Mouse (Mus musculus) kidney, embryonic 16.5 days (tissue): Measurements from ENCODE around the gene Fam120a. TPM values are rescaled to one million over a fixed set of nuclear protein-coding genes. Genes with fewer than 3 reads are reported as not detected.
A peak's percentile ranks its signal among the peaks of the same experiment; 100 is the strongest.

ENCODE experiments used
- ATAC-seq: fragments of 200-750 bp; cut with Nextera tagmentation; 2 replicates; pipeline ENCODE4 v1.8.0; 2017; ENCODE audit warnings: moderate TSS enrichment; ENCODE audit not compliant: low FRiP score, low TSS enrichment
- H3K27ac ChIP-seq: fragments of 300-500 bp; sonication (generic); 2 replicates; pipeline ENCODE4 v1.5.1; 2014; ENCODE audit warnings: low read length
- H3K27me3 ChIP-seq: fragments of 300-500 bp; sonication (generic); 2 replicates; pipeline ENCODE4 v1.6.1; 2014; ENCODE audit warnings: low read length, control low read depth, mixed read lengths; ENCODE audit not compliant: insufficient read depth
- H3K36me3 ChIP-seq: fragments of 300-500 bp; sonication (generic); 2 replicates; pipeline ENCODE4 v1.6.1; 2014; ENCODE audit warnings: low read length, control low read depth, mixed read lengths; ENCODE audit not compliant: insufficient read depth
- H3K4me1 ChIP-seq: fragments of 300-500 bp; sonication (generic); 2 replicates; pipeline ENCODE4 v1.6.1; 2014; ENCODE audit warnings: low read length, control low read depth, mixed read lengths; ENCODE audit not compliant: insufficient read depth
- H3K4me2 ChIP-seq: fragments of 300-500 bp; sonication (generic); replicated peaks from 2 replicates; pipeline ENCODE4 v1.6.1; 2014; ENCODE audit warnings: low read depth, low read length
- H3K4me3 ChIP-seq: fragments of 300-500 bp; sonication (generic); 2 replicates; pipeline ENCODE4 v1.5.1; 2014; ENCODE audit warnings: mild to moderate bottlenecking, low read length
- H3K9ac ChIP-seq: fragments of 300-500 bp; sonication (generic); replicated peaks from 2 replicates; pipeline ENCODE4 v1.6.1; 2014; ENCODE audit warnings: low read length
- H3K9me3 ChIP-seq: fragments of 300-500 bp; sonication (generic); 2 replicates; pipeline ENCODE4 v1.6.1; 2016; ENCODE audit warnings: low read length, control low read depth
- WGBS: fragments of 180-500 bp; shearing (Covaris S2); extraction: QIAGEN DNeasy Blood & Tissue Kit; methylation state at CpG from one replicate; pipeline ENCODE4 v1.1.7; 2014; 5-methylcytosine and 5-hydroxymethylcytosine counted together
- polyA plus RNA-seq: library from polyadenylated mRNA; unstranded; fragments of >200 nt; fragmentation: Nextera tagmentation; extraction: Ambion mirVana; gene quantifications from 2 replicates; pipeline ENCODE4 v1.2.1, GENCODE M21; 2015

Fam120a gene
- polyA plus RNA-seq, 1 experiment from 2014 or later = 23.2 TPM

DNA sequence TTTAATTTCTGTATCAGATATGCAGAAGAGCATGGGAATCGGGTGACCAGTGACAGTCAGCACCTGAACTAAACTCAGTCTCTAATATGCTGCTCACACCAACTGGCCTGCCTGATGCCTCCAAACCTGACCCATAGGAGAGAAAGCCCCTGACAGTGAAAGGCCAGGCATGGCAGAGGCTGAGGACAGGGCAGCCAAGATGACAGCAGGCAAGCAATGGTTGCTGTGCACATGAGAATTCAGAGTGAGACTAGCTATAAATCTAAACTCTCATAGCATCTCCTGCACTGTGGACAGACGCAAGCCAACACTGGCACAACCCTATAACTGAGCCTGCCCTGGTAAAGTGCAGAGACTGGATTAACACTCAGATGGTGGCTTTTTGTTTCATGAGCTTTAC is 117.5 kb downstream of the Fam120a start:
- 64% methylated on average over 2 of the region's 2 CpGs for WGBS
- no peak overlapping the region for H3K9ac ChIP-seq
- H3K4me1 ChIP-seq = peaks cover 12% of the 10 kb centered on the region
- H3K27me3 ChIP-seq = no peaks in the 10 kb centered on the region
- H3K27ac ChIP-seq = no peak overlapping the region
- H3K36me3 ChIP-seq = no peaks in the 10 kb centered on the region
- no peak overlapping the region for H3K4me3 ChIP-seq
- H3K9me3 ChIP-seq = no peaks in the 10 kb centered on the region
- ATAC-seq = no peak
- H3K4me2 ChIP-seq = no peak overlapping the region

DNA sequence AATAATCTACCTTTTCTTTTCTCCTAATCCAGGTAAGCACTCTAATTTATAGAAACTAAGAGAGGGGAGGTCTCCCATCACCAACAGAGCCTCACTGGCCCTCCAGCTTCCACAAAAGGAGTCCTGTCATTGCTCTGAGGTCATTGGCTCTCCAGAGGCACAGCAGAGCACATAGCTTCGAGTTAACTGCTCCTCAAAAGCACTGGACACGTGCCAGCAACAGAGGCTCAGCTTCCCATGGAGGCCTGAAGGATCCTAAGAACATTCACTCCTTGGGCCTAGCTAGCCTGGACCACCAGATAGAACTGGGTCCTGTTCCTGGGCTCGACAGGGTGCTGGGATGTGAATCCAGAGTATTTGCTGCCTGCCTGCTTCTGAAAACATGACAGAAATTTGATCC is 118.7 kb downstream of the Fam120a start:
- Histone ChIP-seq H3K27me3 (no peaks in the 10 kb centered on the region), H3K4me1 (peaks cover 12% of the 10 kb centered on the region), H3K9me3 (no peaks in the 10 kb centered on the region), H3K4me2 (no peak overlapping the region), H3K27ac (0 out of 2 replicates have a peak overlapping the region, but pooled peaks have one; percentile 3), H3K9ac (no peak overlapping the region), H3K36me3 (no peaks in the 10 kb centered on the region), H3K4me3 (no peak overlapping the region)
- whole genome bisulfite sequencing = 21% methylated on average over 3 of the region's 3 CpGs
- ATAC-seq = no peak

GRCm38 (mm10) chr13:48845308-48845707 is 122.5 kb downstream of the Fam120a start:
- Histone ChIP-seq H3K4me2 (no peak overlapping the region), H3K9ac (no peak overlapping the region), H3K4me1 (peaks cover 13% of the 10 kb centered on the region), H3K27me3 (no peaks in the 10 kb centered on the region), H3K9me3 (no peaks in the 10 kb centered on the region), H3K36me3 (no peaks in the 10 kb centered on the region), H3K27ac (no peak overlapping the region), H3K4me3 (no peak overlapping the region)
- WGBS = 59% methylated on average over 4 of the region's 4 CpGs
- no peak for ATAC-seq

DNA sequence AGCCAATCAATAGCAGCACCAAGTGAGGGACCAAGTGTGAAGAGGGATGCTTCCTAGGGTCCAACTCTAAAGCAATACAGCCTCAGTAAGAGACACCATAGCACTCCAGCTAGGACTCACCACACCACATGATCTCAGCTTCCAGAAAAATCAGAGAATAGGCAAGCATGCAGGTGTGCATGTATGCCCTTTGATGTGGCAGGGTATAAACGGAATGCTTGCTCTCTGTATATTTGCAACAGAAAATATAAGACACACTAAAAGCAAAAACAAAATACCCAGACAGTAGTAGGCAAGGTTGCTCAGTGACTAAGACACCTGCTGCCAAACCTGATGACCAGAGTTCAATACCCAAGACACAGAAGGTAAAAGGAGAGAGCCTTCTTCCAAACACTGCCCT is 124.3 kb downstream of the Fam120a start:
- WGBS = 85% methylated on average over 1 of the region's 1 CpGs
- Histone ChIP-seq H3K9ac (no peak overlapping the region), H3K4me3 (no peak overlapping the region), H3K4me1 (peaks cover 7% of the 10 kb centered on the region), H3K9me3 (no peaks in the 10 kb centered on the region), H3K36me3 (no peaks in the 10 kb centered on the region), H3K27me3 (no peaks in the 10 kb centered on the region), H3K27ac (no peak overlapping the region), H3K4me2 (no peak overlapping the region)
- ATAC-seq = no peak

GRCm38 (mm10) chr13:48841905-48842592 is 125.8 kb downstream of the Fam120a start:
- no peak overlapping the region for H3K4me3 ChIP-seq
- peaks cover 7% of the 10 kb centered on the region for H3K4me1 ChIP-seq
- no peak for ATAC-seq
- H3K36me3 ChIP-seq = no peaks in the 10 kb centered on the region
- no peaks in the 10 kb centered on the region for H3K9me3 ChIP-seq
- no peaks in the 10 kb centered on the region for H3K27me3 ChIP-seq
- 50% methylated on average over 5 of the region's 5 CpGs for WGBS
- 0 out of 2 replicates have a peak overlapping the region, but pooled peaks have one; percentile 6 for H3K9ac ChIP-seq
- no peak overlapping the region for H3K4me2 ChIP-seq
- H3K27ac ChIP-seq = no peak overlapping the region

GRCm38 (mm10) chr13:48838284-48838683 is 129.5 kb downstream of the Fam120a start:
- Histone ChIP-seq H3K4me2 (no peak overlapping the region), H3K4me1 (peaks cover 7% of the 10 kb centered on the region), H3K9me3 (no peaks in the 10 kb centered on the region), H3K4me3 (no peak overlapping the region), H3K9ac (no peak overlapping the region), H3K27ac (no peak overlapping the region), H3K27me3 (no peaks in the 10 kb centered on the region), H3K36me3 (no peaks in the 10 kb centered on the region)
- no peak for ATAC-seq
- WGBS = 85% methylated on average over 2 of the region's 2 CpGs

- H3K36me3 ChIP-seq = no peaks in the 10 kb centered on the region
- no peak for ATAC-seq
- WGBS = 80% methylated on average over 6 of the region's 6 CpGs
- no peaks in the 10 kb centered on the region for H3K27me3 ChIP-seq
- no peak overlapping the region for H3K4me3 ChIP-seq
- H3K9me3 ChIP-seq = no peaks in the 10 kb centered on the region
- no peak overlapping the region for H3K9ac ChIP-seq
- H3K4me1 ChIP-seq = peaks cover 6% of the 10 kb centered on the region
- no peak overlapping the region for H3K27ac ChIP-seq
- H3K4me2 ChIP-seq = no peak overlapping the region
These were observed 130.3 kb downstream of the Fam120a start for GRCm38 (mm10) chr13:48837537-48837936.

GRCm38 (mm10) chr13:48830528-48831250 is 137.1 kb downstream of the Fam120a start:
- Histone ChIP-seq H3K9ac (no peak overlapping the region), H3K4me1 (no peaks in the 10 kb centered on the region), H3K36me3 (peaks cover 33% of the 10 kb centered on the region), H3K4me3 (no peak overlapping the region), H3K4me2 (no peak overlapping the region), H3K9me3 (no peaks in the 10 kb centered on the region), H3K27ac (no peak overlapping the region), H3K27me3 (no peaks in the 10 kb centered on the region)
- no peak for ATAC-seq
- 80% methylated on average over 14 of the region's 14 CpGs for WGBS

GRCm38 (mm10) chr13:48829780-48830179 is 138.0 kb downstream of the Fam120a start:
- ATAC-seq = no peak
- Histone ChIP-seq H3K36me3 (peaks cover 42% of the 10 kb centered on the region), H3K9ac (no peak overlapping the region), H3K4me2 (no peak overlapping the region), H3K9me3 (no peaks in the 10 kb centered on the region), H3K27ac (no peak overlapping the region), H3K27me3 (no peaks in the 10 kb centered on the region), H3K4me1 (no peaks in the 10 kb centered on the region), H3K4me3 (no peak overlapping the region)
- 80% methylated on average over 4 of the region's 4 CpGs for WGBS
